19 mouse cellular contexts compared by ENCODE assay signal in the genomic region with DNA sequence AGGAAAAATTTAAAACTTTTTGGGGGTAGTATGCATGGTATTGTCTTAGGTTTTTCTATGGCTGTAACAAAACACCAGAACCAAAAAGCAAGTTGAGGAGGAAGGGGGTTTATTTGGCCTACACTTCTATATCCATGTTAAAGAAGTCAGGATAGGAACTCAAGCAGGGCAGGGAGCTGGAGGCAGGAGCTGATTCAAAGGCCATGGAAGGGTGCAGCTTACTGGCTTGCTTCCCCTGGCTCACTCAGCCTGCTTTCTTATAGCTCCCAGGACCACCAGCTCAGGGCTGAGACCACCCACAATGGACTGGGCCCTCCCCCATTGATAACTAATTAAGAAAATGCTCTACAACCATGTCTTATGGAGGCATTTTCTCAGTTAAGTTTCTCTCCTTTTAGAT. TPM values are rescaled to one million over a fixed set of nuclear protein-coding genes. Genes with fewer than 3 reads are reported as not detected.
DNase-seq lines count a peak whose midpoint lies in the region; ATAC-seq lines count a peak whose summit lies in the region.
"Had no signal": no experiment of that assay in that cellular context is flagged by ENCODE, and none has a peak within 500 bp of the region (broad histone marks: within the 10 kb centered on the region; RNA-seq: fewer than 3 reads in every experiment).

No protein-coding gene starts in this region.

- DNase-seq in heart, adult 11 months = peak; percentile 59
- DNase-seq in heart, adult 18-20 months = no peak
- peak; percentile 51 for DNase-seq in heart, embryonic 10.5 days (ENCODE audit: low spot score)
- DNase-seq: adrenal gland, adult 2 months; adrenal gland, adult 8-10 months; adrenal gland, postnatal 10 days; adrenal gland, postnatal 14 days; adrenal gland, postnatal 25 days; adrenal gland, postnatal 36 days; B cell, adult 2 months; cerebellum, adult 11 months; cerebellum, adult 11-12 months; cerebellum, adult 18-20 months had no signal

- no peak overlapping the region for H3K4me3 ChIP-seq in heart, embryonic 10.5 days
- no peak overlapping the region for H3K4me3 ChIP-seq in heart, embryonic 11.5 days (ENCODE audit: low read depth, low read length)

- H3K27ac ChIP-seq in heart, embryonic 10.5 days = no peak overlapping the region
- no peak overlapping the region for H3K27ac ChIP-seq in heart, embryonic 11.5 days (ENCODE audit: low read depth, low read length)

- no peak overlapping the region for H3K4me2 ChIP-seq in heart, embryonic 11.5 days

- H3K27me3 ChIP-seq in heart, embryonic 10.5 days (ENCODE audit: insufficient read depth, poor library complexity, severe bottlenecking) = no peaks in the 10 kb centered on the region
- H3K27me3 ChIP-seq in heart, embryonic 11.5 days (ENCODE audit: control insufficient read depth, insufficient read depth, low read length) = no peaks in the 10 kb centered on the region
- H3K27me3 ChIP-seq: CH12.LX, Patski had no signal

- H3K9me3 ChIP-seq in heart, embryonic 10.5 days = no peaks in the 10 kb centered on the region
- H3K9me3 ChIP-seq in heart, embryonic 11.5 days (replicated peaks; ENCODE audit: control insufficient read depth, low read length) = no peaks in the 10 kb centered on the region
- H3K9me3 ChIP-seq: G1E had no signal

- ATAC-seq in heart, embryonic 11.5 days (replicated peaks; ENCODE audit: insufficient number of reproducible peaks, low FRiP score, low TSS enrichment) = no peak
- ATAC-seq: activated CD4-positive, CD25-positive, alpha-beta regulatory T cell, adult 4 months; CD4-positive, CD25-positive, alpha-beta regulatory T cell, adult 4 months; Patski had no signal

- no peak overlapping the region for H3K9ac ChIP-seq in heart, embryonic 11.5 days (ENCODE audit: low read depth, low read length)

- H3K36me3 ChIP-seq in heart, embryonic 10.5 days = no peaks in the 10 kb centered on the region
- no peaks in the 10 kb centered on the region for H3K36me3 ChIP-seq in heart, embryonic 11.5 days (ENCODE audit: control insufficient read depth, insufficient read depth, low read length)

- H3K4me1 ChIP-seq in heart, embryonic 10.5 days = peaks cover 12% of the 10 kb centered on the region; the same call in 1 of the 2 replicates
- no peaks in the 10 kb centered on the region for H3K4me1 ChIP-seq in heart, embryonic 11.5 days (ENCODE audit: control insufficient read depth, insufficient read depth, low read length)

RNA-seq across cellular contexts. Expression of a gene that starts 3.2 kb away (rescaled TPM):
- total RNA-seq in heart, adult 18-20 months (2021) = 10 to 100 TPM; 21.4 to 22.2 TPM
- 35.2 and 38.7 TPM in 2 replicates for polyA plus RNA-seq in heart, embryonic 10.5 days (2016; fragmentation: Nextera tagmentation; extraction: Ambion mirVana)
- 26.0 and 28.7 TPM in 2 replicates for polyA plus RNA-seq in heart, embryonic 11.5 days (2014; fragmentation: Nextera tagmentation; extraction: Ambion mirVana)

RNA-seq across cellular contexts. Expression of a gene that starts 12.0 kb away (rescaled TPM):
- 10 to 100 TPM; 51.1 to 60.4 TPM for total RNA-seq in heart, adult 18-20 months (2021)
- polyA plus RNA-seq in heart, embryonic 10.5 days (2016; fragmentation: Nextera tagmentation; extraction: Ambion mirVana) = 13.2 and 13.9 TPM in 2 replicates
- polyA plus RNA-seq in heart, embryonic 11.5 days (2014; fragmentation: Nextera tagmentation; extraction: Ambion mirVana) = 14.6 and 18.8 TPM in 2 replicates

Comparison
In these comparisons a context has a peak if more than half of its experiments do, and no peak if none do; other contexts are left out.
1. DNase-seq: peak in heart, adult 11 months (single experiment) and heart, embryonic 10.5 days (single experiment); none in heart, adult 18-20 months (0 of 2).